Mouse (Mus musculus): ENCODE data around the gene Cela2a.

Gene Cela2a

DNA sequence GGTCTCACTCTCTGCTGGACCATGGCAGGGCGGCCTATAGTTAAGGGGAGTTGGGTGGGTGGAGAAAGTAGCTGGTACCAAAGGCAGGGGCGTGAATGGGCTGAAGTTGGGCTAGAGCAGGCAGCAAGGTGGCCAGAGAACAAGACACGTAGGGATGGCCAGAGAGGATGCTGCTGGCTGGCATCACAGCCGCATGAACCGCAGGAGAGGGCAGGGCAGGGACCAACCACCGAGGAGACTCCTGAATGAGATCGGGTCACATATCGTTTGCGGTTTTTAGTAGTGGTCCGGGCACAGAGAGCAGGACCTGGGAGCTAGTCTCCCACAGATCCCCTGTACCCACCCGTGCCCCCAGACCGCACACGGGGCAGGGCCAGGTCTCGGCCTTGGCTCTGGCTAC is 33.4 kb upstream of the Cela2a start:
- in situ Hi-C loops (cut with MboI, MseI) = no loop called here

DNA sequence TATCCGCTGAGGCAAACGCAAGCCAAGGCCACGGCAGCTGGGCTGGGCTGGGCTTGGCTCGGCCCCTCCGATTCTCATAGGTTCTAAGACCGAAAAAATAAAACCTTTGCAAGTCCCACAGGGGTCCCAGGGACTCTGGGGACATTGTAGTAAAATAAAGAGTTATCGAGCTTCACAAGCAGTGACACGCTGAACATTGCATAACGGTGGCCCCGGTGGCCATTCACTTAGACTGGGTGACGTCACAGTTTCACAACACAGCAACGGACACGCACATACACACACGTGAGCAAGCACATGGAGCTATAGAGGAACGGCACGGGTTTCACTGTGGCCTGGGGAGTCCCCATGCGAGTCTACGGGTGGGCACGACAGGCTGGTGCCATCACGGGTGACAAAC is 32.5 kb upstream of the Cela2a start:
- in situ Hi-C loops (cut with MboI, MseI) = no loop called here

DNA sequence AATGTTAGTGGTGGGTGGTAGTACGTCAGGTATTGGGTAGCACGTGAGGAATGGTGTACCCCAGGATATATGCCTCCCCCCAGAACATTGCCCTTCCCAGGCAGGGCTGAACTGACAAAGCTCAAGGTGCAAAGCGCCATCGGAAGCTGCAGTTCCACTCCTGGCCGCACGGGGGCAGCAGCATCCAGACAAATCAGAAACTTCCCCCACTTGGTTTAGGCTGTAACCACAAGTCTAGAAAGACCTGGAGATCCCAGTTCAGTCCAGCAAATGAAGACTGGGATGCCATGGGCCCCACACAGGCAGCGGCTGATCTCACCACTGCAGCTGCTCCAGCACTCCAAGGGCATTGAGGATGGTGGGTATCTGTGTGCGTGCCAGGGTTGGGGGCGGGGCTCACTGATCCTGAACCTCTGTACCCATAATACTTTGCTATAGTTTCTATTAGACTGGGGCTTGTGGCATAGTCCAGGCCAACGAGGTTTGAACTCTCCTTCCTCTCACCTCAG is 31.5 kb upstream of the Cela2a start:
- in situ Hi-C loops (cut with MboI, MseI) = no loop called here

DNA sequence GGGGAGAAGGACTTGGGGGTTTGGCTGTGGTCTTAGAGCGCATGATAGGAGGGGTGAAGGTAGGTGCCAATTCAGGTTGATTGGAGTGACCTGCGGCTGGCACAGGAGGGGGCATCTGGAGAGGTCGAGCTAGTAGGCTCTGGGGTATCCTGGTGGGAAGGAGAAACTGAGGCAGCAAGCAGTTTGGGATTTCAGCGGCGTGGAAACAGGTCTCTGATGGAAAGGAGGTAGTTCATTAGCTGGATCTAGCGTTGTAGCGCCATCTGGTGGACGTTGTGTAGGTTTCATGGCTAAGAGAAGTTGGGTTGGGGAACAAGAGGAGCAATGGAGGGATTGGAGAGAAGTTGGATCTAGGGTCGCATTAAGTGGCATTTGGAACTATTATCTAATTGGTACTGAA is 27.5 kb upstream of the Cela2a start:
- in situ Hi-C loops (cut with MboI, MseI) = no loop called here

DNA sequence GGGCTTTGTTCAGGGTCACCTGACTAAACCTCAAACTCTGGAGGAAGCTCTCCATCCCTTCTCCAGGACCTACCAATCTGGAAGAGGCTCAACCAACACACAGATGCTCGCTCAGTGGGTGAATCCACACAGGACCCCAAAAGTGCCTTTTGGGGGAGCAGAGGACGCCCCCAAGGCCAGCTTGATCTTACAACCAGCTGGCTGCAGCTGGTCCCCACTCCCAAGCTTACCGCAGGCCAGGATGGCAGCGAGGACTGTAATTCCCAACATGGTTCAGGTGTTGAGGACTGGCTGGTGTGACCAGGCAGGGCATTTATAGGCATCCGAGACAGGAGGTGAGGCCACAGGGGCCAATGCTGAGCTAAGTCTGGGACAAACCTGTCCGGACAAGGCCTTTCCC is 20.0 kb upstream of the Cela2a start, which contains the start of gene Ctrc:
Ctrc (minus strand) TSS at position 361 of the 400 bp plus-strand sequence.
- in situ Hi-C loops (cut with MboI, MseI) = no loop called here

DNA sequence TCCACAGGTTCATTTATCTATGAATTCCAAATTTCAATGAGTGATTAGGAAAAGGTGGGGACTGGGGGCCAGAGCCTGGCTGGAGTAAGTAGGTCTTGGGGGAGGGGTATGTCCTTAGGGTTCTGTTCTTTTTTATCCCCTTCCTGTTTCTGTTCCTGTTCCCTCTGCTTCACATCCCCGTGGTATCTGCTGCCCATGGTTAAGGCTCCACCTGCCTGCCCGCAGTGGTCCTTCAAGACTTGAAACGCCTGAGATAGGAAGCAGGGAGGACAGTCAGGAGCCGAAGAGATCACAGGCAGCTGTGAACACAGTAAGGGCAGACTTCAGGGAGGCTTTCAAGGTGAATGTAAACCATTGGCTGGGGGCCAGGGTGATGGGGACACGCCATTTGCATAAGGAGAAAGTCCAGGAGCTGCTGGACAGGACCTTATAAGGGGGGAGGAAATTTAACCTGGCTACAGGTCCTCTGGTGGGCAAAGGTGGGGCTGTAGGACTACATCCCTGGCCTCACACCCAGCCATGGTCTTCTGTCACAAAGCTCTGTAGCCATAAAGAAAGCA is 8.7 kb upstream of the Cela2a start:
- in situ Hi-C loops (cut with MboI, MseI) = no loop called here

DNA sequence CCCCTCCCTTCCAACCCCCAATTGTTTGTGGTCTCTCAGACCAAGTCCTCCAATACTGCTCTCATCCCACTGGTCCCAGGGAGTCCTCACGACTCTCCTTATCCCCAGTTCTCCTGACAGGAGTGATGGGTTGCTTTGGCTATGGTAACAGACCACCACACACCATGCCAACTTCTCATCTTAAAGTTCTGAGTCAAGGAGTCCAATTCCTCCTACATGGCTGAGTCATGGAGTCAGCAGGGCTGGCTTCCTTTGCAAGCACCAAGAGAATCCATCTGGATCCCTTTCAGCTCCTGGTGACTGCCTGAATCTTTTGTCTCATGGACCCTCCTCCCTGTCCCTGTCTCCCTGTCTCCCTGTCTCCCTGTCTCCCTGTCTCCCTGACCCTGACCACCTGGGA is 8.0 kb upstream of the Cela2a start:
- in situ Hi-C loops (cut with MboI, MseI) = no loop called here

DNA sequence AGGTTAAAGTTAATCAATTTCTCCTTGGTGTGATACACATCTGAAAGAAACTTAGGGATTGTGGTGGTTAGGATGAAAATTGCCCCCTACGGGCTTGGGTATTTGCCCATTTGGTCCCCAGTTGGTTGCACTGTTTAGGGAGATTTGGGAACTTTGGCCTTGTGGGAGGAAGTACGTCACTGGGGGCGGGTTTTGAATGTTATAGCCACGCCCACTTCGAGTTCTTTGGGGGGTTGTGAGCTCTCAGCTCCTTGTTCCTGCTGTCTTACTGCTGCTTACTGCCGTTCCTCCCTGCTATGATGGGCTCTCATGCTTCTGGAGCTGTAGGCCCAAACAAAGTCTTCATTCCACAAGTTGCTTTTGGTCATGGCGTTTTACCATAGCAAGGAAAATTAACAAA is 5.4 kb upstream of the Cela2a start:
- in situ Hi-C loops (cut with MboI, MseI) = no loop called here

DNA sequence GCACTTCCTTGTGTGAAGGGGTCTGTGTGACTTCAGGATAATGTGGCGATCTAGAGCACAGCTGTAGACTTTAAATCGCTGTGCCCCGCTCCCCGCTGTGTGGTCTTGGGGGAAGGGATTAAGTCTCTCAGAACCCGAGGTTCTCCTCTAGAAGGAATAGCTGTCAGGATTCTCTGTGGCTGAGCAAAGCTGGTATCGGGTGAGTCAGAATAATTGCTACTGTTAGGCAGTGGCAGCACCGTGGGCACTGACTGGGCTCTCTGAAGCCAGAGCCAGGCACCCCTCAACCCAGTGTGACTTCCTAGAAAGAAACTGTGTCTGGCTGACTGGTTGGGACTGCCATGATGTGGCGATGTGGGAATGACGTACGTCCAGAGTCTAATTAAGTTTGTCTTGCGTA is 4.4 kb upstream of the Cela2a start:
- in situ Hi-C loops (cut with MboI, MseI) = no loop called here

DNA sequence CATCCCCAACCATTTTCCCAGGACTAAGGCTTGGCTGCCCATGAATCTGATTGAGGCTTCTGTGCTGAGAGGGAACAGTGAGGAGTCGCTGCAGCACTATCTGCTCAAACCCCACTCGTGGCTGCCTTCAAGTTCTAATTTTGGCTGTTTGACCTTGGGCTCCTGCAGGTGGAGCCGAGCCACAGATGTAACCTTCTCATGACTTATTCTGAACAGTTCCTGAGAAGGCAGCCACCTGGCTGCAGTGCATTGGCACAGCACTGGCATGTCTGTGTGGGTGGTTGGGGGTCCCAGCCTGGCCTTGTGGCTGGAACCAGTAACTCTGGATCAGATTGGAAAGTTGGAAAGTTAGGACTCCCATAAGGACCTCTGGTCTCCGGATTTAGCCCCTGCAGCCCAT is 2.2 kb upstream of the Cela2a start:
- in situ Hi-C loops (cut with MboI, MseI) = no loop called here

DNA sequence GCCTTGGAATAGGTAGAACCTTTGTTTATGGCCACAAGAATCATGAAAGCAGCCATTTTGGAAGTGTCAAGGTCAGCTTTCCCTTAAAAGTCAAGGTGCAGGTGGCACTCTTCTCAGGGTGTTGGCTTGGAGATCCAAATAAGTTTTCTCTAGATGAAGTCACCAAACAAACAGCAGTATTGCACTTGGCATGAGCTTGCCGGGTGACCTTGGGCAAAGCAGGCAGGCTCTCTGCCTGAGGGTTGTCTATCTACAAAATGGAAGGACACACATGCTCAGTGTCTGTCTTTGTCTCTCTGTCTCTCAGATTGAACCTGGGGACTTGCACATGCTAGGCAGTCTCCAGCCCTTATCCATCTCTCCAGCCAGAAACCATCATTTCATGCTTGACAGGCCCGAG is 1.4 kb upstream of the Cela2a start:
- in situ Hi-C loops (cut with MboI, MseI) = no loop called here

DNA sequence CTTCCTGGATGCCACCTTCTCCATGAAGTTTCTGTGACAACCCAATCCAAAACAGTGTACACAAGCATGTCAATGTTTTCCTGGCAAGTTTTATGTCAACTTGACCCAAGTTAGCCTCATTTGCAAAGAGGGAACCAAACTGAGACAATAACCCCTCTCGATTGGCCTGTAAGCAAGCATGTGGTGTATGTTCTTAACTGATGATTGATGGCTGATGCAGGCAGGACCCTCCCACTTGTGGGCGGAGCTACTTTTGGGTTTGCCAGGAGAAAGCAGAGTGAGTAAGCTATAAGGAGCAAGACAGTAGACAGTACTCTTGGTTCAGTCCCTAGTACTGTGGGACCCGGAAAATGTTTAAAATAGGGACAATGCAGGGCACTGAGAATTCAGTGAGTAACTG is 3.0 kb downstream of the Cela2a start:
- in situ Hi-C loops (cut with MboI, MseI) = no loop called here

DNA sequence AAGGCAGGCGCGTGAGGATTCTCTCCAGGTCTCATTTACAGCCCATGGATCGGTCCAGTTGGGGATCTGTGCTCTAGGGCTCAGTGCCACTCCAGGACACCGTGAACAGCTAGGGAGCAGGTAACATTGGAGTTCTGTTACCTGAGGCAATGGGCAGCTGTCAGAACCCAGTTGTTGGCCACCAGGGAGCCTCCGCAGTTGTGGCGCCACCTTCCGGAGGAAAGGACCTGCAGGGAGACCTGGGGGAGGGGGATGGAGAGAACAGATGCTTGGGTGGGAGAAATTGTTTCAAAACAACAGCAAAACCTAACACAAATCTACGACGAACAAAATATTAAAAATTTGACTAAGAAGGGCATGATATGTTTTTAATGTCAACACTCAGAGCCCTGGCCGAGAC is 3.9 kb downstream of the Cela2a start:
- in situ Hi-C loops (cut with MboI, MseI) = no loop called here

DNA sequence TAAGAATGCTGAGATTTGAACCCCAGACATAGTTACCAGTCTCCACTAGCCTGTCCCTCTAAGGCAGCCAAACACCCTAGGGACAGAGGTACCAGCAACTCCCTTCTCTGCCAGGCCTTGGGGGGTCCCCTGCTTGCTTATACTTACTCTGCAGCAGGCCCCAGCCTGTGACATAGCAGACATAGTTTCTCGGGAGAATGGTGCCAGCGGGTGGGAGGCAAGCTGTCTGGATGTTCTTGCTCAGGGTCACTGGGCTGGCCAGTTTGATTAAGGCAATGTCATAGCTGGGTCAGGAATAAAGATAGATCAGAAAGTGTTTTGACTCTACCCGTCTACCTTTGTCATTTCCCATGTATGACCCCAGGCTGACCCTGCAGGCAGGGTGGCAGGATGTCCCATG is 4.8 kb downstream of the Cela2a start:
- in situ Hi-C loops (cut with MboI, MseI) = no loop called here

DNA sequence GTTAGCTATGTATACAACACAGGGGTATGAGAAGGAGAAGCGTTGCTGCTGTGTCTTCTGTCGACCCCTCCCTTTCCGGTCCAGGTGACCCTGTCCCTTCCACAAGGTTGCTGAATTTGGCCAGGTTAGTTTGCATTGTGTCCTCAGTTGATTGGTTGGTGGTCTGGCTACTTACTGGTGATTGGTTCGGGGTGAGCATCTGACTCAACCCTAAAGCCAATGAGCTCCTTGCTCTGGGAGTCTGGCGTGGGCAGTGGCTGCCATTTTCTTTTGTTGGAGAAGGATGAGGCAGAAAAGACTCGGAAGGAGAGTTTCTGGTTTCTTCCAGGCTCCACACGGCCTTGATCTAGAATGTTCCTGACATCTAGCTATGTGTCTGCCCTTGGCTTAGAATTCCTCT is 6.6 kb downstream of the Cela2a start:
- in situ Hi-C loops (cut with MboI, MseI) = no loop called here

DNA sequence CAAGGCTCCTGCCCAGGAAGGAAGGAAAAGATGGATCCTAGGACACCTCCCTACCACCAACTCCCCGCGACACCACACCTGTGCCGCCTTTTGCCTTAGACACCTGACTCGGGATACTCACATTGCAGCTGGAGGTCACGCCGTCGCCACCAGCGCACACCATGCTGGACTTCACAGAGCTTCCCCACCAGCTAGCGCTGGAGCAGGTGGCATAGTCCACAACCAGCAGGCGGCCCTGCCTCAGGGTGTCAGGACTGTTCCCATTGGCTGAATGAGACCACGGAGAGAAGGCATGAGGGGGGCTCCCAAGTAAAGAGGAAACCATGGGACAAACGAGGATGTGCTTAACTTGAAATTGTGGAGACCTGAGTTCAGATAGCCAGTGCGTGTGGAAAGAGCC is 7.1 kb downstream of the Cela2a start:
- in situ Hi-C loops (cut with MboI, MseI) = no loop called here

DNA sequence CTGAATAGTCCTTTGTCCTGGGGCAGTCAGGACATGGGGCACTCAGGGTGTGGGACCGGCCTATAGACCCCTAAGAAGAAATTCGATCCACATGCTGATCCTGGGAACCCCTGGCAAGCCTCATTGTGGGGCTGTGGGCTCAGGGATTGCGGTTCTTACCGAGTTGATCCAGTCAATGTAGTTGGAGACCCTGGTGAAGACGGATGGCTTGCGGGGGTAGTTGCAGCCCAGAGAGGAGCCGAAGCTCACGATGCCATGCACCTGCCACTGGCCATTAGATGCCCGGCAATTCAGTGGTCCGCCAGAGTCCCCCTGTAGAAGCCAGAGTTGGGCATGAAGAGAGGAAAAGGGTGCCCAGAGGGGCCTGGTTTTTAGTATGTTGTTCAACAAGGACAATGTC is 8.3 kb downstream of the Cela2a start:
- in situ Hi-C loops (cut with MboI, MseI) = no loop called here

DNA sequence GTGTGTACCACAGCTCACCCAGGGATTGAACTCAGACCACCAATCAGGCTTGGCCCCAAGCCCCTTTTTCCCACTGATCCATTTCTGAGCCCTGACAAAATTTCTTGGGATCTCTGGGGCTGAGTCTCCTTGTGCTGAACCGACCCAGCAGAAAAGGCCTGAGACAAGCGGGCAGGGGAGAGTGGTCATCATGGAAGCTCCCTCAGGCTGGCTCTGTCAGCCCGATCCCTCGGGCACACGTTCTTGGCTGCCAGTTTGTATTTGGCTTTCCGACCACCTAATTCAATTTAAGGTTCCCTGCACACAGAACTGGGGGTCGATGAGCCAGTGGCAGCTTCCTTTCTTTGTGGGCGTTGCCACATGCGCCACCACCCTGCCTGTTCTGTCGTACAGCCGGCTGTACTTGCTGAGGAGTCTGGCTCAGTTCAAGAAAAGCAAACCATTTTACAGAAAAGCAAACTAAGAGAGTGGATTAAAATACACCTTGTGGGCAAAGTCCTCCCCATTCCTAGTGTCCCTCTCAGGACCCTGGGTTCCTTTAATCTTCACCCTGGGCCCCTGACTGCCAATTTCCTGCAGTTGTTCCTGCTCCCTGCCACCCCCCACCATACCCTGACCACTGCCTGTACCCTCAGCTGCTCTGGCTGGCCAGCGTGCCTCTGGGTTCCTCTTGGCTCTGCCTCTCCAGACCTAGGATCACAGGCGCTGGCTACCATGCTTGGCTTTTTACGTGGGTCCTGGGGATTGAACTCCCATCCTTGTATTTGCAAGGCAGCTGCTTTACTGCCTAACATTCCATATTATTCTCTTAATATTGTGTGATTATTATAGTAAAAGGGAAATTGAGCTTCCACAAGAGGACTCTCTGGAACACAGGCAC is 8.9 kb downstream of the Cela2a start:
- in situ Hi-C loops (cut with MboI, MseI) = no loop called here

DNA sequence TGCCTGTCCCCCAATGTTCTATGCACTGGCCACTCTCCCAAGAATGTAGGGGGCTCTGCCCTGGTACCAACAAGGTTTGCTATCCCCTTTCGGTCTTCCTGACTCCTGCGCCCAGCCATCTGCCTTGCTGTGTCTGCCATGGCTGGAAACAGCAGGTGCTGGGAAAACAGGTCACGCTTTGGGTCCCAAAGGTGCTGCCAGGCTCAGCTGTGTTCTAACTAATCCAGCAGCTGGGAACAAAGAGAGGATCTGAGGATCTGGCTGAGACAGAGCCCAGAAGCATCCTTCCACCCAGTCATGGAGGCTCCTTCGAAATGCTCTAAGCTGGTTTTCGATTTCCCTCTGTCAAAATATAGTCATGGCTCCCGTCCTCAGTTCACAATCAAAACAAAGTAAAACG is 9.7 kb downstream of the Cela2a start:
- in situ Hi-C loops (cut with MboI, MseI) = no loop called here

DNA sequence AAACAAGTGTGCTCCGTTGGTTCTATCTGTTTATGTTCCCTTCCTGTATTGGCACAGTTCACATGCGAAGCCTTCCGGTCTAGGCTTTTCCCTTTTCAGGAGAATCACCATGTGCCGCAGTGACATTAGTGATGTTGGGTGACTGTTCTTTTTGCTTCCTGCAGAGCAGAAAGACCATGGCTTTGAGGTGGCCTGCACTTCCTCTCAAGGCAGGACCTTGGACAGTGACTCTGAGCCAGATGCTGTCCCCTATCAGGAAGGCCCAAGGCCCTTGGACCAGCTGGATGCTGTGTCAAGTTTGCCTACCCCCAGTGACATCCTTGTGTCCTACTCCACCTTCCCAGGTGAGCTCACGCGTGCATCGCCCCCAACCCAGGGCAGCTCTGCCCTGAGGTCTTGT is 14.6 kb downstream of the Cela2a start:
- in situ Hi-C loops (cut with MboI, MseI) = loop anchor here (5.0 kb wide), 1 partner anchor 421 kb away; no protein-coding TSS in a partner anchor

DNA sequence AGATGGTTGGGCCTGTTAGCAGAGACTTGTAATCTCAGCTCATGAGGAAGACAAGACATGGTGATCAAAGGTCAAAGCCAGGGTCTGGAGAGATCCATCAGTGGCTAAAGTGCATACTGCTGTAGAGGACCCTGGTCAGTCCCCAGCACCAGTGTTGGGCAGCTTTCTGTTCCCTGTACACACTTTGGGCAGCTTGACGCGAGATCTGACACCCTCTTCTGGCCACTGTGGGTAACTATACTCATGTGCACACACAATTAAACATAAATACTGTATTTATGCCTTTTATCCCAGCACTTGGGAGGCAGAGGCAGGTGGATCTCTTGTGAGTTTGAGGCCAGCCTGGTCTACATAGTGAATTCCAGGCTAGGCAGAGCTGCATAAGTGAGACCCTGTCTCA is 15.0 kb downstream of the Cela2a start:
- in situ Hi-C loops (cut with MboI, MseI) = loop anchor here (5.0 kb wide), 1 partner anchor 421 kb away; no protein-coding TSS in a partner anchor

DNA sequence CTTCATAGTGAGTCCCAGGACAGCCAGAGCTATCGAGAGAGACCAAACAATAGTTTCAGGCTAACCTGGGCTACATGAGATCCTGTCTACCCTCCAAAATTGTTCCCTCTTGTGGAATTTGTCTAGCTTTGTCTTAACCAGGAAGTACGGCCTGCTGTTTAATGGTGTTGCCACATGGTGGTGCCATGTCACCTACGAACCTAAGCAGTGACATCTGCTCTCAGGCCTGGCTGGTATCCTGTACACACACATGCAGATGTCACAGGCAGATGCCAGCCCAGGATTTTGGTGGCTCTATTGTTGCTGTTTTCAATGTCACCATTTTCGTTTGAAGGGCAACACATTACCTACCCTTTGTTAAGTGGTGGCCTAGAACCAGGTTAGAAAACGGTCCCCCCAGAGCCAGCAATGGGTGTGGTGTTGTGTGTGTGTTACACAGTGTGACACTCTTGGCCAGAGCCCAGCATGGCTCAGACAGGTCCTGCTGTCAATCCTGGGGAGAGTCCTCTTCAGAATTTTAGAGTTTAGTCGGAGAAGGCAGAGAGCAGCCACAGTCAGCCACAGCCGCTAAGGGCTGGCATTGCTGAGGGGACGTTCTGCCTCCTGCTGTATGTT is 16.0 kb downstream of the Cela2a start:
- in situ Hi-C loops (cut with MboI, MseI) = loop anchor here (5.0 kb wide), 1 partner anchor 422 kb away; no protein-coding TSS in a partner anchor

DNA sequence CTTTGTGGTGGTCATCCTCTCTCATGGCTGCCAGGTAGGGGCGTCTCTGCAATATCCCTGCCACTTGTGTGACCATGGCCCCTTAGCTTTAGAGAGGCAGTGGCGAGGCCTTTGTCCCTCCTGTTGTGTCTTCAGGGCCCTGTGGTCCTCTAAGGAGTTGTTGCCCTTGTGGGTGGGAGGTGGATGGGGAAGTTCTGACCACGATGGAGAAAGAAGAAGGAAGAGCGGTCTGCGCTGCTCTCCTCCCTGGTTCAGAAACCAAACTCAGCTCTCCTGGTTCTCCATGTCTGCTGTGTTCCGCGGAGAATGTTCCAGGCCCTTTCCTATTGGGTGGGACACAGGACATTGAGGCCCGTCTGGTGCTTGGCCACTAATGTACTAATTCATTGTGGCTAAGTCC is 20.1 kb downstream of the Cela2a start:
- in situ Hi-C loops (cut with MboI, MseI) = no loop called here
